Mouse (Mus musculus): ENCODE measurements around the gene Syne3. TPM values are rescaled to one million over a fixed set of nuclear protein-coding genes. Genes with fewer than 3 reads are reported as not detected.
A peak's percentile ranks its signal among the peaks of the same experiment; 100 is the strongest.

Syne3 gene
- polyA plus RNA-seq, 1 experiment from 2014 or later: 0.74 TPM

GRCm38 (mm10) chr12:104964953-104965911 lies 44.4 kb downstream of the Syne3 start:
- Histone ChIP-seq H3K4me2 (ENCODE audit: low read depth, low read length) (no peak overlapping the region), H3K27ac (ENCODE audit: low read length) (0 out of 2 replicates have a peak overlapping the region, but pooled peaks have one; percentile 35), H3K4me1 (replicated peaks; ENCODE audit: control insufficient read depth, insufficient read depth, low read length) (peaks cover 7% of the 10 kb centered on the region), H3K4me3 (ENCODE audit: low read length) (no peak overlapping the region), H3K27me3 (ENCODE audit: control insufficient read depth, insufficient read depth, low read depth, low read length) (peaks cover 23% of the 10 kb centered on the region), H3K9ac (ENCODE audit: low read length) (no peak overlapping the region), H3K9me3 (ENCODE audit: control insufficient read depth, low read length) (no peaks in the 10 kb centered on the region), H3K36me3 (ENCODE audit: control insufficient read depth, insufficient read depth, low read length) (no peaks in the 10 kb centered on the region)
- peak; percentile 91 for ATAC-seq (ENCODE audit: low read depth)
- WGBS: 22% methylated on average over 7 of the region's 7 CpGs

DNA sequence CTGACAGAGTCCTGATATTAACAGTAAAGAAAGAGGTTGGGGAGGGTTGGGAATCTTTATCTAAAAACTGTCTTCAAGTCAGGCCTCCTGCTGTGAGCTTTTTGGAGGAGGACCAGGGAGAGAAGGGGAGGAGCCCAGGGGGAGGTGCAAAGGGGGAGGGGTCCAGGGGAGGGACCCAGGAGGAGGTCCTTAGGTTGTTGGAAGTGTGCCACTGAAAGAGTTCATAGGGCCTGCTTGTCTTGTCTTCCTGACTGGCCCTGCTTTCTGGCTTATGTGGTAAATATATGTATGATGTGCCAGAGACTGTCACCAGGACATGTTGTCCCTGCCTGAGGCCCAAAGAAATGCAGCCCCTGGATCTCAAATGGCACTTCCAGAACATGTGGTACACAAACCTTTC lies 49.2 kb downstream of the Syne3 start:
- H3K4me2 ChIP-seq (ENCODE audit: low read depth, low read length): no peak overlapping the region
- H3K9me3 ChIP-seq (ENCODE audit: control insufficient read depth, low read length): no peaks in the 10 kb centered on the region
- H3K4me3 ChIP-seq (ENCODE audit: low read length): no peak overlapping the region
- no peak overlapping the region for H3K9ac ChIP-seq (ENCODE audit: low read length)
- peaks cover 15% of the 10 kb centered on the region for H3K27me3 ChIP-seq (ENCODE audit: control insufficient read depth, insufficient read depth, low read depth, low read length)
- no peak overlapping the region for H3K27ac ChIP-seq (ENCODE audit: low read length)
- peaks cover 2% of the 10 kb centered on the region; the same call in 1 of the 2 replicates for H3K4me1 ChIP-seq (replicated peaks; ENCODE audit: control insufficient read depth, insufficient read depth, low read length)
- ATAC-seq (ENCODE audit: low read depth): no peak
- no peaks in the 10 kb centered on the region for H3K36me3 ChIP-seq (ENCODE audit: control insufficient read depth, insufficient read depth, low read length)

DNA sequence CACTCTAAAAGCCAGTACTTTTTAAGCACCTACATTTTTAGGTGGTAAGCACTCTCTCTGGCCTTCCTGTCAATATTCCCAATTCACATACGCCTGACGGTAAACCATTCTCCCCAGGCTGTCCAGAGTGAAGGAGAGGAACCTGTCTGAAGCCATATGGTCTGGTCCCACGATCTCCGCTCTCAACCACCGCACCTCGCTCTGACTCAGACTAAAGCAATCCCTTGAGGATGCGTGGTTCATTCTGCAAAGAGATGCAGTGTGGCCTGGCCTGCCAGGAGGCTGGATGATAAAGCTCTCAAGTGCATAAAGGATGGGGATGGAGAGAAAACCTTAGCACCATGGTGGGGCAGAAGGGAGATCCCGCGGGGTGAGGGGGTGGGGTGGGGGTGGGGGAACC lies 49.6 kb downstream of the Syne3 start:
- Histone ChIP-seq H3K4me2 (ENCODE audit: low read depth, low read length) (no peak overlapping the region), H3K36me3 (ENCODE audit: control insufficient read depth, insufficient read depth, low read length) (no peaks in the 10 kb centered on the region), H3K9ac (ENCODE audit: low read length) (no peak overlapping the region), H3K27ac (ENCODE audit: low read length) (no peak overlapping the region), H3K4me3 (ENCODE audit: low read length) (no peak overlapping the region), H3K4me1 (replicated peaks; ENCODE audit: control insufficient read depth, insufficient read depth, low read length) (no peaks in the 10 kb centered on the region), H3K27me3 (ENCODE audit: control insufficient read depth, insufficient read depth, low read depth, low read length) (peaks cover 15% of the 10 kb centered on the region), H3K9me3 (ENCODE audit: control insufficient read depth, low read length) (no peaks in the 10 kb centered on the region)
- 52% methylated on average over 9 of the region's 9 CpGs for WGBS
- ATAC-seq (ENCODE audit: low read depth): no peak

DNA sequence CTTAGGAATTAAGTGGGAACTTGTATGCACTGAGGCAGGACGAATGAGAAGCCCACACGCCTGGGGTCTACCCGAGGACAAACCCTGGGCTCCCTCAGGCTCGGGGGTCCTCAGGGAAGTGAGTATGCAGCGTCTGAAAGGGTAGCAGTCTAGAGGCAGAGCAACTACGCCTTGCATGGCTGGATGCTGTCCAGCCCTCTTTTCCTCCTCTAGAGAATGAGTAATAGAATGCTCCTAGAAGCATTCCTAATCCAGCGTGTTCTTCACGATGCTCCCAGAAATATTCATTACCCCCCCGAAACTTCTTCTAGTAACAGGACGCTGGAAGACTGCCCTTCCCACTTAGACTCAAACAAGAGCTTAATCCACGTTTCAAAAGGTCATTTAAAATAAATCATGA lies 51.3 kb downstream of the Syne3 start:
- Histone ChIP-seq H3K36me3 (ENCODE audit: control insufficient read depth, insufficient read depth, low read length) (no peaks in the 10 kb centered on the region), H3K4me2 (ENCODE audit: low read depth, low read length) (no peak overlapping the region), H3K4me1 (replicated peaks; ENCODE audit: control insufficient read depth, insufficient read depth, low read length) (no peaks in the 10 kb centered on the region), H3K4me3 (ENCODE audit: low read length) (no peak overlapping the region), H3K27me3 (ENCODE audit: control insufficient read depth, insufficient read depth, low read depth, low read length) (peaks cover 11% of the 10 kb centered on the region), H3K27ac (ENCODE audit: low read length) (no peak overlapping the region), H3K9ac (ENCODE audit: low read length) (no peak overlapping the region), H3K9me3 (ENCODE audit: control insufficient read depth, low read length) (no peaks in the 10 kb centered on the region)
- 51% methylated on average over 11 of the region's 11 CpGs for WGBS
- no peak for ATAC-seq (ENCODE audit: low read depth)

DNA sequence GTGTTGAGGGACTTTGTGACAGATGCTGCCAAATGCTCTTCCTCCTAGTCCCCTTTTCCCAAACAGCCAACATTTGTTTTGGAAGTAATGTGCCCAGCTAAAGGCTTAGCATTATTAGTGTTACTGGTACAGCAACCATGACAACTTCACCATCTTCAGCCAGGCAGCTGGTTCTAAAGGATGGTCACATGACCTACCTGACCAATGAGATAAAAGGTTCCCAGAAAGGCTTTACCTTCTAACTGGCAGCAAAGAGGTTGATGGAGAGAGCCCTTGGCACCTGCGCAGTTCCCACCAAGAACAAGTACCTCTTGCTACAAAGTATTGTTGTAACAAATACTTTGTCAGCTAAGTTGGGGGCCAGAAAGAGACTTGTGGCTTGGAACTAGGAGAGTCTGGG lies 52.4 kb downstream of the Syne3 start:
- ATAC-seq (ENCODE audit: low read depth): no peak
- Histone ChIP-seq H3K36me3 (ENCODE audit: control insufficient read depth, insufficient read depth, low read length) (no peaks in the 10 kb centered on the region), H3K9ac (ENCODE audit: low read length) (no peak overlapping the region), H3K27me3 (ENCODE audit: control insufficient read depth, insufficient read depth, low read depth, low read length) (peaks cover 4% of the 10 kb centered on the region), H3K4me3 (ENCODE audit: low read length) (no peak overlapping the region), H3K4me2 (ENCODE audit: low read depth, low read length) (no peak overlapping the region), H3K4me1 (replicated peaks; ENCODE audit: control insufficient read depth, insufficient read depth, low read length) (no peaks in the 10 kb centered on the region), H3K9me3 (ENCODE audit: control insufficient read depth, low read length) (no peaks in the 10 kb centered on the region), H3K27ac (ENCODE audit: low read length) (no peak overlapping the region)
- 86% methylated on average over 1 of the region's 1 CpGs for WGBS

GRCm38 (mm10) chr12:104956406-104956805 lies 53.2 kb downstream of the Syne3 start:
- Histone ChIP-seq H3K4me1 (replicated peaks; ENCODE audit: control insufficient read depth, insufficient read depth, low read length) (no peaks in the 10 kb centered on the region), H3K9ac (ENCODE audit: low read length) (no peak overlapping the region), H3K27ac (ENCODE audit: low read length) (no peak overlapping the region), H3K36me3 (ENCODE audit: control insufficient read depth, insufficient read depth, low read length) (no peaks in the 10 kb centered on the region), H3K4me2 (ENCODE audit: low read depth, low read length) (no peak overlapping the region), H3K9me3 (ENCODE audit: control insufficient read depth, low read length) (no peaks in the 10 kb centered on the region), H3K4me3 (ENCODE audit: low read length) (no peak overlapping the region), H3K27me3 (ENCODE audit: control insufficient read depth, insufficient read depth, low read depth, low read length) (peaks cover 4% of the 10 kb centered on the region)
- ATAC-seq (ENCODE audit: low read depth): no peak
- WGBS: 70% methylated on average over 6 of the region's 6 CpGs

DNA sequence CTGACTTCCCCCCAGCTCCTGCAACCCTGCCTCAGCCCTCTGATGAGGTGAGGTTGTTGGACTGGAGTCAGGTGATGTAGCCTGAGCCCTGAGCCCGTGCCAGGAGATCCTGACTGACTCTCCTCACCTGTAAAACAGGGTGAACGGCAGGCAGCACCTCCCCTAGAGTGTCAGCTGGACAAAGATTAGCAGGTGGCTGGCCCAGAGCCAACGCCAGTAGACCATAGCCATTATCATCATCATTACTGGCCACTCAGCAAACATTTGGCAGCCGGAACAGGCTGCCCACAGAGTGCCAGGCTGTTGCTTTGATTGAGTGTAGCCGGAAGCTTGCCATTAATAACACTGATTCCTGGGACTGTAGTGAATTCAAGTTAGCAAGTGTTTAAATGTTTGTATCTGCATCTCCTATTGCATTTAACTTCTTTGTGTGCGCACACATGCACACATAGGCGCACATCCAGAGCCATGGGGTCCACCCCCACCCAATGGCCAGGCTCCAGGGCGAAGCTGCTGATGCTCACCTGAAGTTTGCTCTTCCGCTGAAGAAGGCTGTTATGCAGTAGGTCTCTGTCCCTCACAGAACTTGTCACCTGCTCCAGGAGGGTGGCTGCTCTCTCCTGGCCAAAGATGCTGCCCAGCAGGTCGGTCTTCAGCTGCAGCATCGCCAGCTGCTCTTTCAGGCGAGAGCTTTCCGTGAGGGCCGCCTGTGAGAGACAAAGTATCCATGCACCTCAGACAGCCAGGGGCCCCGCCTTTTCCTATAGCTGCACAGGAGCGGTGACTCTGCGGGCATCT lies 54.4 kb downstream of the Syne3 start:
- Histone ChIP-seq H3K4me1 (replicated peaks; ENCODE audit: control insufficient read depth, insufficient read depth, low read length) (no peaks in the 10 kb centered on the region), H3K27ac (ENCODE audit: low read length) (no peak overlapping the region), H3K4me3 (ENCODE audit: low read length) (no peak overlapping the region), H3K9ac (ENCODE audit: low read length) (no peak overlapping the region), H3K9me3 (ENCODE audit: control insufficient read depth, low read length) (no peaks in the 10 kb centered on the region), H3K36me3 (ENCODE audit: control insufficient read depth, insufficient read depth, low read length) (no peaks in the 10 kb centered on the region), H3K4me2 (ENCODE audit: low read depth, low read length) (no peak overlapping the region), H3K27me3 (ENCODE audit: control insufficient read depth, insufficient read depth, low read depth, low read length) (peaks cover 4% of the 10 kb centered on the region)
- 50% methylated on average over 17 of the region's 17 CpGs for WGBS
- ATAC-seq (ENCODE audit: low read depth): peak; percentile 43; the same call in 1 of the 2 replicates

DNA sequence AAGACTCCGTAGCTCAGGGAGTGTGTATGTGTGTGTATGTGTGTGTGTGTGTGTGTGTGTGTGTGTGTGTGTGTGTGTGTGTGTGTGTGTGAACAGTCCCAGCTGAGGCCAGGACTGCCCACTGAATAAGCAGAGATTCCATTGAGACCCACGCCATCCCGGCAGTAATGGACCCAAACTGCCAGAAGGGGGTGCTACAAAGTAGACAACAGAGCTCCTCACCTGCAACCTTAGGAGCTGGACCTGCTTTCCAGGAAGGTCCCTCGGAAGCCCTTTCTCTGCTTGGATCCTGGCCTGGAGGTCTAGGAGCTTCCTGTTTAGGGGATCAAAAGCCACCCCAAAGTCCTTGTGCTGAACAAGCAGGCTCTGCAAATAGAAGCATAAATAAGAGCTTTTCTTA lies 55.7 kb downstream of the Syne3 start:
- 16% methylated on average over 4 of the region's 4 CpGs for WGBS
- no peak overlapping the region for H3K9ac ChIP-seq (ENCODE audit: low read length)
- no peak overlapping the region for H3K27ac ChIP-seq (ENCODE audit: low read length)
- no peak for ATAC-seq (ENCODE audit: low read depth)
- H3K4me3 ChIP-seq (ENCODE audit: low read length): no peak overlapping the region
- no peaks in the 10 kb centered on the region for H3K36me3 ChIP-seq (ENCODE audit: control insufficient read depth, insufficient read depth, low read length)
- H3K4me2 ChIP-seq (ENCODE audit: low read depth, low read length): no peak overlapping the region
- no peaks in the 10 kb centered on the region for H3K4me1 ChIP-seq (replicated peaks; ENCODE audit: control insufficient read depth, insufficient read depth, low read length)
- no peaks in the 10 kb centered on the region for H3K9me3 ChIP-seq (ENCODE audit: control insufficient read depth, low read length)
- no peaks in the 10 kb centered on the region; the same call in none of the 2 replicates for H3K27me3 ChIP-seq (ENCODE audit: control insufficient read depth, insufficient read depth, low read depth, low read length)

- Histone ChIP-seq H3K27me3 (ENCODE audit: control insufficient read depth, insufficient read depth, low read depth, low read length) (no peaks in the 10 kb centered on the region; the same call in none of the 2 replicates), H3K9me3 (ENCODE audit: control insufficient read depth, low read length) (no peaks in the 10 kb centered on the region), H3K4me3 (ENCODE audit: low read length) (no peak overlapping the region), H3K36me3 (ENCODE audit: control insufficient read depth, insufficient read depth, low read length) (no peaks in the 10 kb centered on the region), H3K4me2 (ENCODE audit: low read depth, low read length) (no peak overlapping the region), H3K4me1 (replicated peaks; ENCODE audit: control insufficient read depth, insufficient read depth, low read length) (no peaks in the 10 kb centered on the region), H3K27ac (ENCODE audit: low read length) (no peak overlapping the region), H3K9ac (ENCODE audit: low read length) (no peak overlapping the region)
- ATAC-seq (ENCODE audit: low read depth): peak; percentile 30; the same call in 1 of the 2 replicates
- WGBS: 15% methylated on average over 5 of the region's 5 CpGs
Measured at GRCm38 (mm10) chr12:104952458-104952857, 57.2 kb downstream of the Syne3 start.

Data from lung, embryonic 16.5 days (tissue).